Mouse (Mus musculus) lung, postnatal 0 days (tissue): ENCODE results near the gene Fbxo48. TPM values are rescaled to one million over a fixed set of nuclear protein-coding genes. Genes with fewer than 3 reads are reported as not detected.

ENCODE experiments used
- ATAC-seq: fragments of 200-750 bp; cut with Nextera tagmentation; 2 replicates; pipeline ENCODE4 v1.8.0; 2017; ENCODE audit warnings: moderate library complexity
- DNase-seq: peaks from one replicate; pipeline ENCODE4 v3.0.0-alpha.2; 2016; ENCODE audit warnings: low spot score
- H3K27ac ChIP-seq: fragments of 300-500 bp; sonication (generic); 2 replicates; pipeline ENCODE4 v1.5.1; 2014; ENCODE audit warnings: antibody characterized with exemption, mild to moderate bottlenecking, low read length, mixed read lengths
- H3K27me3 ChIP-seq: fragments of 300-500 bp; sonication (generic); replicated peaks from 2 replicates; pipeline ENCODE4 v1.6.1; 2014; ENCODE audit warnings: low read length, mixed read lengths; ENCODE audit not compliant: insufficient read depth
- H3K36me3 ChIP-seq: fragments of 300-500 bp; sonication (generic); 2 replicates; pipeline ENCODE4 v1.6.1; 2014; ENCODE audit warnings: low read length, mixed read lengths; ENCODE audit not compliant: insufficient read depth
- H3K4me1 ChIP-seq: fragments of 300-500 bp; sonication (generic); 2 replicates; pipeline ENCODE4 v1.6.1; 2014; ENCODE audit warnings: antibody characterized with exemption, low read depth, low read length, mixed read lengths; ENCODE audit not compliant: insufficient read depth
- H3K4me2 ChIP-seq: fragments of 300-500 bp; sonication (generic); replicated peaks from 2 replicates; pipeline ENCODE4 v1.6.1; 2014; ENCODE audit warnings: low read depth, mild to moderate bottlenecking, low read length, moderate library complexity, mixed read lengths
- H3K4me3 ChIP-seq: fragments of 300-500 bp; sonication (generic); 2 replicates; pipeline ENCODE4 v1.5.1; 2014; ENCODE audit warnings: low read depth, low read length
- H3K9ac ChIP-seq: fragments of 300-500 bp; sonication (generic); replicated peaks from 2 replicates; pipeline ENCODE4 v1.6.1; 2014; ENCODE audit warnings: low read depth, mild to moderate bottlenecking
- H3K9me3 ChIP-seq: fragments of 300-500 bp; sonication (generic); 2 replicates; pipeline ENCODE4 v1.6.1; 2016; ENCODE audit warnings: low read length, mixed read lengths
- CTCF ChIP-seq: IDR thresholded peaks from 2 replicates; pipeline ENCODE4 v1.5.1; 2016; ENCODE audit warnings: antibody characterized with exemption, mild to moderate bottlenecking
- EP300 ChIP-seq: IDR thresholded peaks from 2 replicates; pipeline ENCODE4 v1.6.1; 2016; ENCODE audit warnings: antibody characterized with exemption, mild to moderate bottlenecking, control low read depth
- WGBS: fragments of 180-500 bp; shearing (Covaris S2); extraction: QIAGEN DNeasy Blood & Tissue Kit; methylation state at CpG from one replicate; pipeline ENCODE4 v1.1.7; 2014; 5-methylcytosine and 5-hydroxymethylcytosine counted together
- polyA plus RNA-seq: library from polyadenylated mRNA; unstranded; fragments of >200 nt; fragmentation: Nextera tagmentation; extraction: Ambion mirVana; gene quantifications from 2 replicates; pipeline ENCODE4 v1.2.1, GENCODE M21; 2015

Gene Fbxo48
- polyA plus RNA-seq, 1 experiment from 2014 or later, result 0.11 TPM

- H3K36me3 ChIP-seq, result no peaks in the 10 kb centered on the region
- TF ChIP-seq CTCF, result no peak
- TF ChIP-seq EP300, result no peak
- no peaks in the 10 kb centered on the region for H3K9me3 ChIP-seq
- H3K4me3 ChIP-seq, result no peak overlapping the region
- H3K4me1 ChIP-seq, result no peaks in the 10 kb centered on the region
- H3K27me3 ChIP-seq, result no peaks in the 10 kb centered on the region
- WGBS, result 74% methylated on average over 5 of the region's 5 CpGs
- no peak overlapping the region for H3K9ac ChIP-seq
- DNase-seq (no peak), ATAC-seq (no peak)
- no peak overlapping the region for H3K4me2 ChIP-seq
- no peak overlapping the region for H3K27ac ChIP-seq
Observed at GRCm38 (mm10) chr11:16915850-16916249, 35.3 kb upstream of the Fbxo48 start.

DNA sequence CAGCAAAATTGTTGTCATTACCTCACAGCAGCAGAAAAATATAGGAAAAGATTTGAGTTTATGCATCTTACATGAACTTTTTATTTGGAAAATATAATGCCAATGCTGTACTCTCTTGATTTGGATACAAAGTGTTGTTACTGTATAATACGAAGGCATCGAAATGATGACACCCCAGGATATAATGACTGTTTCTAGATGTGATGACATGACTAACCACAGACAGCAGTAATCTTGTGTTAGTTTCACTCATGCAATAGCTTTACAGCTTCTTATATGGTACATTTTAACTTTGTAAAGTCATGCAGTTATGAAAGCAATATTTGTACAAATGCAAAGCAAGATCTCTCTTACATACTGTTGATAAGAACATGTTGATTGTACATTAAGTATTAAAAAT is 33.7 kb upstream of the Fbxo48 start:
- Histone ChIP-seq H3K4me1 (no peaks in the 10 kb centered on the region), H3K36me3 (no peaks in the 10 kb centered on the region), H3K27me3 (no peaks in the 10 kb centered on the region), H3K9ac (no peak overlapping the region), H3K4me2 (no peak overlapping the region), H3K27ac (no peak overlapping the region), H3K4me3 (no peak overlapping the region), H3K9me3 (no peaks in the 10 kb centered on the region)
- DNase-seq (no peak), ATAC-seq (no peak)
- no peak for TF ChIP-seq CTCF
- WGBS, result 84% methylated on average over 2 of the region's 2 CpGs

DNA sequence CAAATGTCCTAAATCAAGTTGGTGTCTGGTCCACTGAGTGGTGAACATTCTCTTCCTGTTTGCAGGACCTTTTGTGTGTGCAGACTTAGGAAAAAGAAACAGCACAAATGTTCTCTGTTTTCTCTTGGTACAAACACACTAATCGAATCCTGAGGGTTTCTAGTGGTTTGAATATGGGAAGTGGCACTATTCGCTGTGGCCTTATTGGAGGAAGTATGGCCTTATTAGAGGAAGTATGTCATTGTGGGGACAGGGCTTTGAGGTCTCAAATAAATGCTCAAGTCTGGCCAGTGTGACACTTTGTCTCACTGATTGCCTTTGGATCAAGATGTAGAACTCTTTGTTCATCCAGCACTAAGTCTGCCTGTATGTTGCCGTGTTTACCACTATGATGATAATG is 19.0 kb upstream of the Fbxo48 start:
- Histone ChIP-seq H3K36me3 (no peaks in the 10 kb centered on the region), H3K27ac (no peak overlapping the region), H3K27me3 (no peaks in the 10 kb centered on the region), H3K9me3 (no peaks in the 10 kb centered on the region), H3K9ac (no peak overlapping the region), H3K4me2 (no peak overlapping the region), H3K4me1 (no peaks in the 10 kb centered on the region), H3K4me3 (no peak overlapping the region)
- WGBS, result 81% methylated on average over 3 of the region's 3 CpGs
- no peak for TF ChIP-seq EP300
- no peak for TF ChIP-seq CTCF
- DNase-seq (no peak), ATAC-seq (no peak)

DNA sequence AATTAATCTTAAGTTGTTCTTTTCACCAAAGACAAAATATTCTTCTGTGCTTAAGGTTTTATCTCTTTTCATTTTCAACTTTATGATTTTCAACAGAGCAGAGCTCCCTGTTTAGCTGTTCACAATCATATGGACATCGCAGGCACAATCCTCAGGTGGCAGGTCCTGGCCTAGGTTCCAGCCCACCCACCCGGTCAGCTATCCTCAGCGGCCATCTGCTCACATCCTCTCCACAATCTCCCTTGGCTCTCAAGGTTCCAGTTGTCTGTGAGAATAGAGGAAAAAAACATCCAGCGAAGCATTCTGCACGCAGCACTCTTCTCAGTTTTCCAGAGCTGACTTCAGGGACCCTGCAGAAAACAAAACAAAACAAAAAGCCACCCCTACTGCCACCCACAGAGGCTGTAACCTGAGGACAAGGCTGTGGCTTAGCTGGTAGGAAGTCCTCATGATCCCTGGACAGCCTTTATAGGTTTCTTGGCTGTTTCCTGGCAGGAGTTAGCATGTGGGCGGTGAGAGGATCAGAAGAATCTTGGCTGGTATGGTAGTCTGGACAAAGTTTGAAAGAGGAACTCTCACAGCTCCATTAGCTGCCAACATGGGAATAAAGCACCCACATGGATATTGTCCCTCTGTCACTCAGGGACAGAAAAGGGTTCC is 15.5 kb upstream of the Fbxo48 start:
- 73% methylated on average over 6 of the region's 6 CpGs for WGBS
- no peak overlapping the region for H3K27ac ChIP-seq
- H3K9me3 ChIP-seq, result no peaks in the 10 kb centered on the region
- TF ChIP-seq CTCF, result no peak
- no peak for TF ChIP-seq EP300
- no peak overlapping the region for H3K4me3 ChIP-seq
- no peaks in the 10 kb centered on the region for H3K4me1 ChIP-seq
- no peaks in the 10 kb centered on the region for H3K27me3 ChIP-seq
- ATAC-seq (no peak), DNase-seq (no peak)
- H3K36me3 ChIP-seq, result no peaks in the 10 kb centered on the region
- no peak overlapping the region for H3K9ac ChIP-seq
- no peak overlapping the region for H3K4me2 ChIP-seq

DNA sequence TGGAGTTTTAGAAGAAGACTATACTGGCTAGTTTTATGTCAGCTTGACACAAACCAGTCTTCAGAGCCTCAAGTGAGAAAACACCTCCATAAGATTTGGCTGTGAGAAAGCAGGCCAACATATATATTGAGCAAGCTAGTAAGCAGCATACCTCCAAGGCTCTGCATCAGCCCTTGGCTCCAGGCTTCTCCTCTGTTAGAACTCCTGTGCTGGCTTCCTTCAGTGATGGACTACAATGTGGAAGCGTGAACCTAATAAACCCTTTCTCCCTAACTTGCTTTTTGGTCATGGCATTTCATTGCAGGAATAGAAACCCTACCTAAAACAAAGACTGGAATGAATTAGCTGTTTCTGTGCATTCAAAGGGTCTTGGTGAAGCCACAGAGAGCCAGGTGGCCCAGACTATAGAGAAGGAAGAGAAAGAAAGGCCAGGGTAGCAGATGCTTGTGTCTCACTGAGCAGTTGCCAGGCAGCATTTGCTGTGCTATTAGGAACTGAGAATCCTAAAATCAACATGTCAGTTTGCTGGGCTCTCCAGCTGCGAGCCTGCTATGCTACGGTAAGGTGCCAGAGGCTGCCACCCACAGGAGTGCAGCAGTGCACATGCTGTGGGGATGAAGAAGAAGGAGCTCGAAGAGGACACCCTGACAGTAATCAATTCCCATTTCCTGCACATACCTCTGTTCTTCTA is 9.9 kb upstream of the Fbxo48 start:
- TF ChIP-seq EP300, result no peak
- TF ChIP-seq CTCF, result no peak
- H3K27me3 ChIP-seq, result no peaks in the 10 kb centered on the region
- no peaks in the 10 kb centered on the region for H3K4me1 ChIP-seq
- H3K4me2 ChIP-seq, result no peak overlapping the region
- H3K4me3 ChIP-seq, result no peak overlapping the region
- H3K36me3 ChIP-seq, result no peaks in the 10 kb centered on the region
- no peak overlapping the region for H3K9ac ChIP-seq
- no peak overlapping the region for H3K27ac ChIP-seq
- H3K9me3 ChIP-seq, result no peaks in the 10 kb centered on the region
- ATAC-seq, result no peak
- 63% methylated on average over 4 of the region's 4 CpGs for WGBS
- no peak for DNase-seq

DNA sequence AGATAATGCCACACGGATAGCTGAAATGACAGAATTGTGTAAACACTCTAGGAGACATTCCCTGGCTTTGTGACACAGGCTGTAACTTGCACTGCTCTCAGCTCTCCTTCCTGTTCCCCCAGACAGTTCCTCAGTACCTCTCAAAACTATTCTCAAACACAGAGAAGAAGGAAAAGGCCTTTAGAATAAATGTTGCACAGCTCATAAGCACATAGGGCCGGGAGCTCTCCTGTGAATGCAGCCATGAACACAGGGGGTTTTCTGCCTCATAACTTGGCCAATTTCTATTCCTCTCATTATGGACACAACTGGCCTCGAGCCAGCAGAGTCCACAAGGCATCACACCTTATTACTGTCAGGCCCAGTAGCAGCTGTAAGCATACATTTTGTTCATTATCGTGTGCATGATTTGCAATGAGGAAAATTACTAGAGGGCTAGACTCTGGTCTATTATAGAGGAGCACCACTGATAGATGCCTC is 9.2 kb upstream of the Fbxo48 start:
- H3K4me1 ChIP-seq, result no peaks in the 10 kb centered on the region
- H3K9me3 ChIP-seq, result no peaks in the 10 kb centered on the region
- H3K27me3 ChIP-seq, result no peaks in the 10 kb centered on the region
- H3K36me3 ChIP-seq, result no peaks in the 10 kb centered on the region
- no peak overlapping the region for H3K9ac ChIP-seq
- ATAC-seq, result no peak
- no peak overlapping the region for H3K4me2 ChIP-seq
- DNase-seq, result no peak
- no peak overlapping the region for H3K4me3 ChIP-seq
- 34% methylated on average over 4 of the region's 4 CpGs for WGBS
- no peak overlapping the region for H3K27ac ChIP-seq
- TF ChIP-seq CTCF (no peak), EP300 (no peak)
